Mouse (Mus musculus) forebrain, embryonic 15.5 days (tissue): Measurements from ENCODE around the gene Pltp. TPM values are rescaled to one million over a fixed set of nuclear protein-coding genes. Genes with fewer than 3 reads are reported as not detected.
"Not testable (repeated sequence)": the region's sequence is repeated elsewhere in the genome, so short reads cannot be mapped to it uniquely, and the experiment has no call there.

Experiments
- ATAC-seq: fragments of 200-750 bp; cut with Nextera tagmentation; replicated peaks from 2 replicates; pipeline ENCODE4 v1.8.0; 2017; ENCODE audit warnings: mild to moderate bottlenecking, moderate TSS enrichment, moderate library complexity
- H3K27ac ChIP-seq: fragments of 300-500 bp; sonication (generic); replicated peaks from 2 replicates; pipeline ENCODE4 v1.5.1; 2015; ENCODE audit warnings: mild to moderate bottlenecking, inconsistent platforms
- H3K27me3 ChIP-seq: fragments of 300-500 bp; sonication (generic); 2 replicates; pipeline ENCODE4 v1.6.1; 2015; ENCODE audit warnings: inconsistent platforms
- H3K36me3 ChIP-seq: fragments of 300-500 bp; sonication (generic); 2 replicates; pipeline ENCODE4 v1.6.1; 2015; ENCODE audit warnings: mild to moderate bottlenecking, inconsistent platforms
- H3K4me1 ChIP-seq: fragments of 300-500 bp; sonication (generic); 2 replicates; pipeline ENCODE4 v1.6.1; 2015; ENCODE audit warnings: inconsistent platforms
- H3K4me2 ChIP-seq: fragments of 300-500 bp; sonication (generic); replicated peaks from 2 replicates; pipeline ENCODE4 v1.6.1; 2015; ENCODE audit warnings: mild to moderate bottlenecking, inconsistent platforms
- H3K4me3 ChIP-seq: fragments of 300-500 bp; sonication (generic); 2 replicates; pipeline ENCODE4 v1.5.1; 2015; ENCODE audit warnings: mild to moderate bottlenecking, inconsistent platforms
- H3K9ac ChIP-seq: fragments of 300-500 bp; sonication (generic); replicated peaks from 2 replicates; pipeline ENCODE4 v1.6.1; 2015; ENCODE audit warnings: mild to moderate bottlenecking, inconsistent platforms
- H3K9me3 ChIP-seq: fragments of 300-500 bp; sonication (generic); 2 replicates; pipeline ENCODE4 v1.6.1; 2016; ENCODE audit warnings: inconsistent platforms
- WGBS: fragments of 180-500 bp; shearing (Covaris S2); methylation state at CpG from one replicate; pipeline ENCODE4 v1.1.7; 2015; ENCODE audit warnings: mixed read lengths; 5-methylcytosine and 5-hydroxymethylcytosine counted together
- polyA plus RNA-seq: library from polyadenylated mRNA; unstranded; fragments of >200 nt; fragmentation: Nextera tagmentation; extraction: Ambion mirVana; gene quantifications from 2 replicates; pipeline ENCODE4 v1.2.1, GENCODE M21; 2015

Gene Pltp
- polyA plus RNA-seq, 1 experiment from 2014 or later = 50.7 TPM

DNA sequence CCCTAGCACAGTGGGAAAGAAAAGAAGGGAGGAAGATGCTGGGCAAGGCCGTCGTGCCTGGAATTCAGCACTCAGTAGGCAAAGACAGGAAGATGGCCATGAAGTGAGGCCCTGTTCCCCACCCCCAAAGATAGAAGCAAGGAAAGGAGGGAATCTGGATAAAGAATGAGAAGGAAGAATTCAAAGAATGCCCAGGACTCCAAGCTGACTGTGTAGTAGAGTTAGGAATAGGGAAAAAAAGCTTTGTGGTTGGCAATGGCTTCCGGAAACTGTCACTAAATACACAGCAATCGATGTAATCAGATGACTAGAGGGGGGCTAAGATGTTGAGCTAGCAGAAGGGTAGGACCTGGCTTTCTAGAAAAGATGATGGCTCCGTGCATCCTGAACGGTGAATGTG lies 40.3 kb downstream of the Pltp start:
- peaks cover 18% of the 10 kb centered on the region for H3K36me3 ChIP-seq
- H3K9me3 ChIP-seq = no peaks in the 10 kb centered on the region
- H3K27ac ChIP-seq = no peak overlapping the region
- no peak for ATAC-seq
- peaks cover 5% of the 10 kb centered on the region for H3K4me1 ChIP-seq
- H3K4me2 ChIP-seq = no peak overlapping the region
- H3K4me3 ChIP-seq = no peak overlapping the region
- no peaks in the 10 kb centered on the region for H3K27me3 ChIP-seq
- H3K9ac ChIP-seq = no peak overlapping the region
- 91% methylated on average over 6 of the region's 6 CpGs for WGBS

DNA sequence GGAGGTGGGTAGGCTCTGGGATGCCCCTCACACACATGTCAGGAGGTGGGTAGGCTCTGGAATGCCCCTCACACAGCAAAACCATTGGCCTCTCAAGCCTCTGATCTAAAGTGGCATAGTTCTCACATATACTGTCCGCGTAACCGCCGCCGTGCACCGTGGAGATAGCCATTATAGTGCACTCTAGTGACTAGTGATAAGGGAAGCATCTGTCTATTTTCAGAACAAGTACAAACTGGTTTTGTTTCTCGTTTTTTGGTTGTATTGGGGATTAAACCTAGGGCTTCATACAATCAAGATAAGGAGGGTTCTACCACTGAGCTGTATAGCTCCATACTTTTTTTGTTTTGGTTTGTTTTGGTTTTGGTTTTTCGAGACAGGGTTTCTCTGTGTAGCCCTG lies 41.7 kb downstream of the Pltp start:
- Histone ChIP-seq H3K9me3 (no peaks in the 10 kb centered on the region), H3K27me3 (no peaks in the 10 kb centered on the region), H3K4me3 (no peak overlapping the region), H3K36me3 (peaks cover 8% of the 10 kb centered on the region; the same call in 1 of the 2 replicates), H3K27ac (no peak overlapping the region), H3K9ac (no peak overlapping the region), H3K4me1 (no peaks in the 10 kb centered on the region), H3K4me2 (no peak overlapping the region)
- no peak for ATAC-seq
- WGBS = 88% methylated on average over 8 of the region's 8 CpGs

DNA sequence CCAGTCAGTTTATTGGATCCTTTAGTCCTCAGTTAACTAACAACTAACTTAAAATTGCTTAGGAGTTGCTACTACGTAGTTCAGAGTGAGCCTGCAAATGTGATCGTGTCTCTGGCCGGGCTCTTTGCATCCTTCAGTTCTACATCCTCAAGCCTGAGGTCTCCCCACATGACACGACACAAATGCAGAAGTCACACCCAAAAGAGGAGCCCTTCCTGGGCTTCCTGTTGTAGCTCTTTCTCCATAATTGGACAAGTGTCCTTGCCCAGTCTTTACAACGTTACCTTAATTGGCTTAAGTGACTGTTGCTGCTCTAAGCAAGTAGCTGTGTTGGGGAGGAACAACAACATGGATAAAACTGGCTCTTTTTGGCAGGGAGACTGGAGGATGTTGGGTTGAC lies 42.2 kb downstream of the Pltp start:
- H3K27ac ChIP-seq = no peak overlapping the region
- H3K36me3 ChIP-seq = peaks cover 4% of the 10 kb centered on the region; the same call in 1 of the 2 replicates
- no peak for ATAC-seq
- no peak overlapping the region for H3K4me2 ChIP-seq
- H3K4me1 ChIP-seq = no peaks in the 10 kb centered on the region
- no peaks in the 10 kb centered on the region for H3K9me3 ChIP-seq
- H3K27me3 ChIP-seq = no peaks in the 10 kb centered on the region
- H3K4me3 ChIP-seq = no peak overlapping the region
- 92% methylated on average over 5 of the region's 5 CpGs for WGBS
- no peak overlapping the region for H3K9ac ChIP-seq

DNA sequence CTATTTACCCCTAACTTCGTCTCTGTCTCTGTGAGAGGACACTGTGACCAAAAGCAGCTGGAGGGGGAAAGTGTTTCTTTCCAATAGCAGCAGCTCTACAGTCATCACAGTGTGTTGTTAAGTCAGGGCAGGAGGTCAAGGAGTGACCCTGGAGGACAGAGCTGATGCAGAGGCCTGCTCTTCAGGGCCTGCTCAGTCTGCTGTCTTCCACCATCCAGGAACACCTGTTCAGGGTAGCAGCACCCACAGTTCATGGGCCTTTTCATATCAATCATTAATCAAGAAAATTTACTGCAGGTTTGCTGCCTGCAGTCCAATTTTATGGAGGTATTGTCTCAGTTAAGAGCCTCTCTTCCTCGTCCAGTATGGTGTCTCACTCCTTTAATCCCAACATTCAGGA lies 44.0 kb downstream of the Pltp start:
- no peaks in the 10 kb centered on the region for H3K9me3 ChIP-seq
- no peaks in the 10 kb centered on the region for H3K27me3 ChIP-seq
- H3K36me3 ChIP-seq = peaks cover 8% of the 10 kb centered on the region; the same call in 1 of the 2 replicates
- no peak overlapping the region for H3K4me2 ChIP-seq
- no peak overlapping the region for H3K9ac ChIP-seq
- WGBS = 62% methylated on average over 2 of the region's 2 CpGs
- H3K4me1 ChIP-seq = no peaks in the 10 kb centered on the region
- no peak for ATAC-seq
- H3K27ac ChIP-seq = no peak overlapping the region
- H3K4me3 ChIP-seq = no peak overlapping the region

DNA sequence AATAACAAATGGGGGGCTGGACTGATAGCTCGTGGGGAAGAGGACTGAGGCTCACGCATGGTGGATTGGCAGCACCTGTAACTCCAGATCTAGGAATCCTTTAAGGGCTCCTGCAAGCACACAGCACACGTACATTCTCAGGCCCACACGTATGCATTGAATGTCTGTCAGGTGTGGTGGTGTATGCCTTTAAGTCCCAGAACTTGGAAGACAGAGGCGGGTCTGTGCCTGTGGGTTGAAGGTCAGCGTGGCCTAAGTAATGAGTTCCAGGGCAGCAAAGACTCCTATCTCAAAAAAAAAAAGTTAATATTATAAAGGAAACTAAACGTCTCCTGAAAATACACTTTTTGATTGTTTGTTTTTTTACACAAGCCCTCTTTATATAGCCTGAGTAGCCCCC lies 50.9 kb downstream of the Pltp start:
- WGBS = 88% methylated on average over 7 of the region's 7 CpGs
- H3K4me2 ChIP-seq = no peak overlapping the region
- H3K27ac ChIP-seq = no peak overlapping the region
- no peak for ATAC-seq
- no peaks in the 10 kb centered on the region for H3K9me3 ChIP-seq
- H3K27me3 ChIP-seq = no peaks in the 10 kb centered on the region
- H3K4me3 ChIP-seq = no peak overlapping the region
- no peak overlapping the region for H3K9ac ChIP-seq
- peaks cover 14% of the 10 kb centered on the region; the same call in 1 of the 2 replicates for H3K36me3 ChIP-seq
- peaks cover 28% of the 10 kb centered on the region for H3K4me1 ChIP-seq

DNA sequence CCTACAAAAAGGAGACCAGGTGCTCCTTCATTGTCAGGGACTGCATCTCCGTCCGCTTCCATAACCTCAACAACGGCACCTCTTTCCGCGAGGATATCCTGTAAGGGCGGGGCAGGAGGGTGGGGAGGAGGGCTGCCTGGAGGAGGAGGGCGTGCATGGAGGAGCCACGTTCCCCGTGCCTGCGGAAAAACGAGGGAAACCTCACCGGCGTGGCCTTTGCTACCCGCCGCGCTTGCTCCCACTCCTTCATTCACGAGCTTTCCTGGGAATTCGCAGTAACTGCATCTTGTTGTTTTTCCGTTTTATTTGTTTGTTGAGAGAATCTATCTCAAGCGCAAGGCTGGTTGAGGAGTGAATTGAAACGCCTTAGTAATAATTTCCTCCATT lies 52.2 kb downstream of the Pltp start:
- no peaks in the 10 kb centered on the region for H3K27me3 ChIP-seq
- peaks cover 18% of the 10 kb centered on the region; the same call in 1 of the 2 replicates for H3K36me3 ChIP-seq
- no peak for ATAC-seq
- peak overlapping the region; percentile 73 for H3K4me2 ChIP-seq
- H3K9ac ChIP-seq = peak overlapping the region; percentile 64
- peak overlapping the region; percentile 60 for H3K4me3 ChIP-seq
- peak overlapping the region; percentile 77 for H3K27ac ChIP-seq
- WGBS = 2% methylated on average over 21 of the region's 21 CpGs
- no peaks in the 10 kb centered on the region for H3K9me3 ChIP-seq
- H3K4me1 ChIP-seq = peaks cover 28% of the 10 kb centered on the region

DNA sequence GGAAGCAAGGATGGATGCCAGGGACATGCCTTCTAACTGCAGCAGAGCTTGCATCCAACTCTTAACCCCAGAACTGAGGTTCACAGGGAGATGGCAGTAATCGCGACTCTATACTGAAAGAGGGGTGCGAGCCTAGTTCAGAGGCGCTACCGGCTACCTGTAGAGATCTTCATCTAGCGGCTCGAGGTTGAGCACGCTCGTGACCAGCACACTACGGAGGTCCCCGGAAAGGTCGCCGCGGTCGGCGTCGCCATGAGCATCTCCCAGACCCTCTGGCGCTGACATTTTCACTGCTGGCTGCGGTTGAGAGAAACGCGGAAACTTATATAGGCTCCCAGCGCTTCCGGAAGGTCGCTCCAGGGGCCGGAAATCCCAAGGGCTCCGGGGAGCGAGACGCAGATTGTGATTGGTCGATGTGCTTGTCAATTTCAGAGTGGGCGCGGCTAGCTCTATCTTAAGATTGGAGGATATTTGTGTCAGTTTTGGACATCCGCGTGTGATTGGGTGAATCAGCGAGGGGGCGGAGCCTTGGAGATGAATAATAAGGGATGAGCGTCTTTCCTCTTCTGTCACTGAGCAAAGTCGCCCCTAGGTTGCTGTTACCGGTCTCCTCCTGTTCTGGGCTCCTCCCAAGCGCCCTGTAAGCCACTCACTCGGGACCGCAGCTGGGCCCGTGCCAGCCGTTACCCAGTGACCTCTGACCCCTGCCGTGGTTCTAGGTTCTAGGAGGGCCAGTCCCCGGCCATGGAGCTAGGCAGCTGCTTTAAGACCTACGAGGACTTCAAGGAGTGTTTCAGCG lies 52.8 kb downstream of the Pltp start, which contains the start of the genes Acot8 and Zswim3:
Acot8 (minus strand) TSS at position 350 of the 799 bp plus-strand sequence.
Zswim3 (plus strand) TSS at position 566 of the 799 bp plus-strand sequence.
- peak; percentile 97 for ATAC-seq
- H3K27me3 ChIP-seq = no peaks in the 10 kb centered on the region
- H3K27ac ChIP-seq = peak within 1 kb of the TSS; percentile 77
- H3K4me3 ChIP-seq = peak within 1 kb of the TSS; percentile 60
- WGBS = under 1% methylated on average over 47 of the region's 47 CpGs
- peak within 1 kb of the TSS; percentile 73 for H3K4me2 ChIP-seq
- H3K9ac ChIP-seq = peak within 1 kb of the TSS; percentile 64
- no peaks in the 10 kb centered on the region for H3K9me3 ChIP-seq
- peaks cover 28% of the 10 kb centered on the region for H3K4me1 ChIP-seq
- H3K36me3 ChIP-seq = peaks cover 19% of the 10 kb centered on the region; the same call in 1 of the 2 replicates

DNA sequence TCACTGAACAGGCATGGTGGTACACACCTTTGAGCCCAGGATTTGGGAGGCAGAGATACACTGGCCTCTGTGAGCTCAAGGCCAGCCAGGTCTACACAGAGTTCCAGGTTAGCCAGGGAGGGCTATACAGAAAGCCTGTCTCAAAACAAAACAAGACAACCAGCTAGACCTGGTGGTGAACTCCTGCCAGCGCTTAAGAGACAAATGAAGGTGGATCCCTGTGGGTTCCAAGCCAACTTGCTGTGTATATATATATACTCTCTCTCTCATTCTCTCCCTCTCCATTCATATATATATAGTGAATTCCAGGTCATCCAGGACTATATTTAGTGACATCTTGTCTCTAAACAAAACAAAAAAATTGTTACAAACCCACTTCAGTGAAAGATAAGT lies 53.6 kb downstream of the Pltp start:
- 43% methylated on average over 1 of the region's 1 CpGs for WGBS
- Histone ChIP-seq H3K4me2 (peak overlapping the region; percentile 61), H3K27ac (peak overlapping the region; percentile 74; the same call in 1 of the 2 replicates), H3K9me3 (no peaks in the 10 kb centered on the region), H3K9ac (peak overlapping the region; percentile 61), H3K4me1 (peaks cover 28% of the 10 kb centered on the region), H3K36me3 (peaks cover 17% of the 10 kb centered on the region; the same call in 1 of the 2 replicates), H3K4me3 (peak overlapping the region; percentile 60), H3K27me3 (no peaks in the 10 kb centered on the region)
- no peak for ATAC-seq

DNA sequence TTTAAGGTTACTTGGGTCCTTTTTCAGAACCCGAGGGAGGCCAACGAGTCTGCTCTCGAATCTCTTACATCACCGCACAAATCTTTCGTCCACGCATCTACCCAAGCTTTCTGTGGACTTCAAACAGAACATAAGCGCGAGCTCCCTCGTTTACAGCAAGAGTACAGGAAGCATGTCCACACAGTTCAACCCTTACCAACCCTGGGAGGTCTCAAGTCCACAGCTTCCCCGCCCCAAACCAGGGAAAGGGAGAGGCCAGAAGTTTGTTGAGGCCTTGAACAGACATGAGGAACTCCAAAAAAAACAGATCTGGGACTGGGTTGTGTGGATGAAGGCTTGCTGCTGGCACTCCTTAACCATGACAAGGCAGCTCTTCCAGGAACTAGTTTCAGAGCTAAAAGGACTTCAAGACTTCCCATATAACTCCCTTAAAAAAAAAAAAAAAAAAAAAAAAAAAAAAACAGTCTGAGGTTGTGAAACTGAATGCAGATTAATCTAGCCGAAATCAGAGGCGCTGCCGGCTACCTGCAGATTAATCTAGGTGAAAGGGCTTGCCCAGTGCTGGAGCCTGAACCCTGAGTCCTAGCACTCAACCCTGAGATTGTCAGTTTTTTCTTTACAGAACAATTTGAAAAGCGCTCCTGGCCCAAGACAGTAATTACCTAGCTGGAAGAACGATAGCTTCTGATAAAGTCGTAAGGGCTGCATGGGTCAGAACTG lies 54.1 kb downstream of the Pltp start:
- Histone ChIP-seq H3K27me3 (no peaks in the 10 kb centered on the region), H3K4me1 (peaks cover 28% of the 10 kb centered on the region), H3K4me2 (peak overlapping the region; percentile 61), H3K27ac (no peak overlapping the region), H3K9ac (peak overlapping the region; percentile 61), H3K4me3 (peak overlapping the region; percentile 60), H3K36me3 (peaks cover 16% of the 10 kb centered on the region), H3K9me3 (no peaks in the 10 kb centered on the region)
- no peak for ATAC-seq
- WGBS = 95% methylated on average over 16 of the region's 16 CpGs

DNA sequence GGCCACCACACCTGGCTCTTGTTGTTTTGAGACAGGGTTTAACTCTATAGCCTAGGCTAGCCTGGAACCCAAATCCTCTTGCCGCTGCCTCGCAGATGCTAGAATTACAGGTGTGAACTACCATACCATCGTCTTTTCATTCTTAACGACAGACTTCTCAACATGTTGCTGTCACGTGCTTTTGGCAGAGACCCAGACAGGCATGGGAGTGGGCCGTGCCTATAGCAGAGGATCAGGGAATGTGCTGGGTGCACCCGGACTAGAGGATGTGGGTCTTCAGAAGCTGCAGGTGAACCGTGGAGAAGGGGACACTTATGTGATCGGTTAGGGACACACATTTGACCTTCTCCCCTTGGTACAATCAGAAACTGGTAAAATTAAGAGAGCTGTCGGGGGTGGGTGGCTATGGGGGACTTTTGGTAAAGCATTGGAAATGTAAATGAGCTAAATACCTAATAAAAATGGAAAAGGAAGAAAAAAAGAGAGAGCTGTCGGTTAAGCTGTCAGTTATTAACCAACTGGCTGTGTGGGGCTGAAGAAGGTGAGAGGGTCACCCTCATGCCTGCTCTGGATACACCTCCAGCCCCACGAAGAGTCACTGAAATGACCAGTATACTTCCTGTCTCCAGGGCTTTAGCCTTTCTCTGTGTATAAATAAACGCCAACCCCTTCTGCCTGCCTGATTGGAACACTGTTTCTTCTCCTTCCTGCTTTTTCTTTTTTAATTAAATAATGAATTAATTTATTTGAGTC lies 57.1 kb downstream of the Pltp start:
- Histone ChIP-seq H3K4me3 (no peak overlapping the region), H3K27ac (no peak overlapping the region), H3K27me3 (no peaks in the 10 kb centered on the region), H3K9me3 (no peaks in the 10 kb centered on the region), H3K36me3 (peaks cover 32% of the 10 kb centered on the region), H3K4me2 (no peak overlapping the region), H3K4me1 (peaks cover 15% of the 10 kb centered on the region), H3K9ac (no peak overlapping the region)
- no peak for ATAC-seq
- 89% methylated on average over 13 of the region's 13 CpGs for WGBS

DNA sequence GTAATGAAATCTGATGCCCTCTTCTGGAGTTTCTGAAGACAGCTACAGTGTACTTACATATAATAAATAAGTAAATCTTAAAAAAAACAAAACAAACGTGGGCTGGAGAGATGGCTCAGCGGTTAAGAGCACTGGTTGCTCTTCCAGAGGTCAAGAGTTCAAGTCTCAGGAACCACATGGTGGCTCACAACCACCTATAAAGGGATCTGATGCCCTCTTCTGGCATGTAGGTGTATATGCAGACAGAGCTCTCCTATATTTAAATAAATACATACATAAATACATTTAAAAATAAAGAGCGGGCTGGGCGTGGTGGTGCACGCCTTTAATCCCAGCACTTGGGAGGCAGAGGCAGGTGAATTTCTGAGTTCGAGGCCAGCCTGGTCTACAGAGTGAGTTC lies 59.0 kb downstream of the Pltp start:
- H3K9ac ChIP-seq, H3K27ac ChIP-seq, H3K27me3 ChIP-seq, H3K4me1 ChIP-seq, H3K9me3 ChIP-seq, H3K4me3 ChIP-seq, ATAC-seq, H3K4me2 ChIP-seq: not testable (repeated sequence)
- 86% methylated on average over 6 of the region's 6 CpGs for WGBS
- H3K36me3 ChIP-seq = peaks cover 37% of the 10 kb centered on the region

DNA sequence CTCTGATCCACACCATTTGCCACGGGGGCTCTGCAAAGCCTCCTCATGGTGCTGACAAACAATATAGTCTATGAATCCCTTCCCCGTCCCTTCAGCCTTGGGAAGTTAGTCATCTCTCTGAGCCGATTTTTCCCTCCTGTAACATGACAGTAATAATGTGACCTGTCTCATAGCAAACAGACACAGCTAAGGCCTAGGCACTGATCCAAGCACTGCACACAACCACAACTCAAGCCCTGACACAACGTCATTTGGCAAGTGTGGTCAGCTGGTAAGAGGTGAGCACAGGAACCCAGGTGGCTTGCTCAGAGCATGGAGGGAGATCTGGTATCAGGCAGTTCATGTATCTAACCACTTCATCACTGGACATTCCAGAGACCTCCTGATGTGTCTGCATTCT lies 61.6 kb downstream of the Pltp start:
- H3K9ac ChIP-seq = no peak overlapping the region
- no peaks in the 10 kb centered on the region for H3K9me3 ChIP-seq
- no peak overlapping the region for H3K4me2 ChIP-seq
- no peaks in the 10 kb centered on the region for H3K27me3 ChIP-seq
- peaks cover 51% of the 10 kb centered on the region for H3K36me3 ChIP-seq
- H3K27ac ChIP-seq = no peak overlapping the region
- no peak for ATAC-seq
- WGBS = 89% methylated on average over 4 of the region's 4 CpGs
- no peak overlapping the region for H3K4me3 ChIP-seq
- no peaks in the 10 kb centered on the region for H3K4me1 ChIP-seq
